Mouse (Mus musculus): ENCODE measurements around the gene Cenpa. TPM values are rescaled to one million over a fixed set of nuclear protein-coding genes. Genes with fewer than 3 reads are reported as not detected.

The Cenpa gene
- polyA plus RNA-seq, 1 experiment, result 2.3 TPM

GRCm38 (mm10) chr5:30621844-30622176 is 44.8 kb upstream of the Cenpa start:
- no peak for DNase-seq
- TF ChIP-seq POLR2A (IDR thresholded peaks at IDR 0.05; ENCODE audit: borderline replicate concordance, insufficient read depth, low read length) (no peak), CTCF (IDR thresholded peaks at IDR 0.05; ENCODE audit: borderline replicate concordance, insufficient read depth, low read depth, low read length) (no peak)
- Histone ChIP-seq H3K27me3 (ENCODE audit: control insufficient read depth, insufficient read depth, low read length) (no peaks in the 10 kb centered on the region), H3K4me1 (ENCODE audit: control insufficient read depth, insufficient read depth, low read length) (peaks cover 34% of the 10 kb centered on the region), H3K27ac (ENCODE audit: insufficient read depth, low read length) (no peak overlapping the region), H3K4me3 (replicated peaks; ENCODE audit: insufficient read depth, low read depth, low read length) (no peak overlapping the region)
- 46% methylated on average over 22 of the region's 22 CpGs for WGBS

GRCm38 (mm10) chr5:30622177-30622840 is 44.3 kb upstream of the Cenpa start:
- TF ChIP-seq CTCF (IDR thresholded peaks at IDR 0.05; ENCODE audit: borderline replicate concordance, insufficient read depth, low read depth, low read length), result no peak
- TF ChIP-seq POLR2A (IDR thresholded peaks at IDR 0.05; ENCODE audit: borderline replicate concordance, insufficient read depth, low read length), result no peak

GRCm38 (mm10) chr5:30622841-30623185 is 43.8 kb upstream of the Cenpa start:
- peaks cover 26% of the 10 kb centered on the region for H3K4me1 ChIP-seq (ENCODE audit: control insufficient read depth, insufficient read depth, low read length)
- TF ChIP-seq CTCF (IDR thresholded peaks at IDR 0.05; ENCODE audit: borderline replicate concordance, insufficient read depth, low read depth, low read length) (no peak), POLR2A (IDR thresholded peaks at IDR 0.05; ENCODE audit: borderline replicate concordance, insufficient read depth, low read length) (no peak)
- no peak overlapping the region for H3K4me3 ChIP-seq (replicated peaks; ENCODE audit: insufficient read depth, low read depth, low read length)
- no peak for DNase-seq
- no peak overlapping the region for H3K27ac ChIP-seq (ENCODE audit: insufficient read depth, low read length)
- no peaks in the 10 kb centered on the region for H3K27me3 ChIP-seq (ENCODE audit: control insufficient read depth, insufficient read depth, low read length)
- WGBS, result 31% methylated on average over 10 of the region's 10 CpGs

More at GRCm38 (mm10) chr5:30622177-30622840, 44.3 kb upstream of the Cenpa start:
- H3K27me3 ChIP-seq (ENCODE audit: control insufficient read depth, insufficient read depth, low read length), result no peaks in the 10 kb centered on the region
- no peak overlapping the region for H3K27ac ChIP-seq (ENCODE audit: insufficient read depth, low read length)
- DNase-seq, result peak in 1 of 2 experiments; percentile 63
- H3K4me3 ChIP-seq (replicated peaks; ENCODE audit: insufficient read depth, low read depth, low read length), result no peak overlapping the region
- WGBS, result 24% methylated on average over 69 of the region's 69 CpGs
- H3K4me1 ChIP-seq (ENCODE audit: control insufficient read depth, insufficient read depth, low read length), result peaks cover 31% of the 10 kb centered on the region

- no peak for DNase-seq
- H3K27me3 ChIP-seq (ENCODE audit: control insufficient read depth, insufficient read depth, low read length), result no peaks in the 10 kb centered on the region
- TF ChIP-seq CTCF (IDR thresholded peaks at IDR 0.05; ENCODE audit: borderline replicate concordance, insufficient read depth, low read depth, low read length), result no peak
- no peak for TF ChIP-seq POLR2A (IDR thresholded peaks at IDR 0.05; ENCODE audit: borderline replicate concordance, insufficient read depth, low read length)
- WGBS, result 71% methylated on average over 2 of the region's 2 CpGs
- H3K4me3 ChIP-seq (replicated peaks; ENCODE audit: insufficient read depth, low read depth, low read length), result no peak overlapping the region
- peaks cover 25% of the 10 kb centered on the region for H3K4me1 ChIP-seq (ENCODE audit: control insufficient read depth, insufficient read depth, low read length)
- no peak overlapping the region for H3K27ac ChIP-seq (ENCODE audit: insufficient read depth, low read length)
Measured at GRCm38 (mm10) chr5:30623380-30623779, 43.2 kb upstream of the Cenpa start.

- peaks cover 22% of the 10 kb centered on the region for H3K4me1 ChIP-seq (ENCODE audit: control insufficient read depth, insufficient read depth, low read length)
- no peaks in the 10 kb centered on the region for H3K27me3 ChIP-seq (ENCODE audit: control insufficient read depth, insufficient read depth, low read length)
- peak in 1 of 2 experiments; percentile 18 for DNase-seq
- no peak overlapping the region for H3K27ac ChIP-seq (ENCODE audit: insufficient read depth, low read length)
- 25% methylated on average over 1 of the region's 1 CpGs for WGBS
- H3K4me3 ChIP-seq (replicated peaks; ENCODE audit: insufficient read depth, low read depth, low read length), result no peak overlapping the region
- TF ChIP-seq POLR2A (IDR thresholded peaks at IDR 0.05; ENCODE audit: borderline replicate concordance, insufficient read depth, low read length) (no peak), CTCF (IDR thresholded peaks at IDR 0.05; ENCODE audit: borderline replicate concordance, insufficient read depth, low read depth, low read length) (no peak)
Measured at GRCm38 (mm10) chr5:30624311-30624710, 42.3 kb upstream of the Cenpa start.

- DNase-seq, result peak in 1 of 2 experiments; percentile 18
- H3K4me1 ChIP-seq (ENCODE audit: control insufficient read depth, insufficient read depth, low read length), result peaks cover 22% of the 10 kb centered on the region
- no peak overlapping the region for H3K27ac ChIP-seq (ENCODE audit: insufficient read depth, low read length)
- WGBS, result 50% methylated on average over 4 of the region's 4 CpGs
- no peak overlapping the region for H3K4me3 ChIP-seq (replicated peaks; ENCODE audit: insufficient read depth, low read depth, low read length)
- no peak for TF ChIP-seq POLR2A (IDR thresholded peaks at IDR 0.05; ENCODE audit: borderline replicate concordance, insufficient read depth, low read length)
- TF ChIP-seq CTCF (IDR thresholded peaks at IDR 0.05; ENCODE audit: borderline replicate concordance, insufficient read depth, low read depth, low read length), result no peak
- no peaks in the 10 kb centered on the region for H3K27me3 ChIP-seq (ENCODE audit: control insufficient read depth, insufficient read depth, low read length)
Measured at GRCm38 (mm10) chr5:30624908-30625307, 41.7 kb upstream of the Cenpa start.

GRCm38 (mm10) chr5:30625379-30625778 is 41.2 kb upstream of the Cenpa start:
- H3K4me3 ChIP-seq (replicated peaks; ENCODE audit: insufficient read depth, low read depth, low read length), result no peak overlapping the region
- H3K4me1 ChIP-seq (ENCODE audit: control insufficient read depth, insufficient read depth, low read length), result peaks cover 22% of the 10 kb centered on the region
- WGBS, result 74% methylated on average over 3 of the region's 3 CpGs
- TF ChIP-seq POLR2A (IDR thresholded peaks at IDR 0.05; ENCODE audit: borderline replicate concordance, insufficient read depth, low read length) (no peak), CTCF (IDR thresholded peaks at IDR 0.05; ENCODE audit: borderline replicate concordance, insufficient read depth, low read depth, low read length) (no peak)
- DNase-seq, result no peak
- no peak overlapping the region for H3K27ac ChIP-seq (ENCODE audit: insufficient read depth, low read length)
- H3K27me3 ChIP-seq (ENCODE audit: control insufficient read depth, insufficient read depth, low read length), result no peaks in the 10 kb centered on the region

GRCm38 (mm10) chr5:30626331-30627105 is 40.1 kb upstream of the Cenpa start:
- TF ChIP-seq CTCF (IDR thresholded peaks at IDR 0.05; ENCODE audit: borderline replicate concordance, insufficient read depth, low read depth, low read length), result no peak
- TF ChIP-seq POLR2A (IDR thresholded peaks at IDR 0.05; ENCODE audit: borderline replicate concordance, insufficient read depth, low read length), result no peak
- Histone ChIP-seq H3K4me3 (replicated peaks; ENCODE audit: insufficient read depth, low read depth, low read length) (no peak overlapping the region), H3K27me3 (ENCODE audit: control insufficient read depth, insufficient read depth, low read length) (no peaks in the 10 kb centered on the region), H3K4me1 (ENCODE audit: control insufficient read depth, insufficient read depth, low read length) (peaks cover 22% of the 10 kb centered on the region), H3K27ac (ENCODE audit: insufficient read depth, low read length) (no peak overlapping the region)
- no peak for DNase-seq
- WGBS, result 69% methylated on average over 8 of the region's 8 CpGs
